Mouse (Mus musculus) cerebellum, postnatal 10 days (tissue): ENCODE results near the gene Gm19668.
"Not testable (repeated sequence)": the region's sequence is repeated elsewhere in the genome, so short reads cannot be mapped to it uniquely, and the experiment has no call there.

Experiments
- DNase-seq, 2 experiments: peaks; one replicate each; pipeline ENCODE4 v3.0.0; 2021; ENCODE audit warnings: mixed read lengths in 2 of 2

The Gm19668 gene

GRCm38 (mm10) chr10:77769727-77770126 lies 29.2 kb downstream of the Gm19668 start:
- DNase-seq, result no peak

GRCm38 (mm10) chr10:77759582-77759981 lies 39.4 kb downstream of the Gm19668 start, which contains the start of gene Gm3233:
TSS of gene Gm3233 (minus strand) at chr10:77759682.
- DNase-seq, result not testable (repeated sequence)

- no peak for DNase-seq
Measured at GRCm38 (mm10) chr10:77753448-77753847, 45.5 kb downstream of the Gm19668 start.

GRCm38 (mm10) chr10:77752312-77752711 lies 46.6 kb downstream of the Gm19668 start:
- DNase-seq, result not testable (repeated sequence)

- not testable (repeated sequence) for DNase-seq
Measured at GRCm38 (mm10) chr10:77751254-77751653, 47.7 kb downstream of the Gm19668 start, which contains the start of gene Gm9736. TSS of gene Gm9736 (minus strand) at chr10:77751354.

GRCm38 (mm10) chr10:77750686-77751085 lies 48.2 kb downstream of the Gm19668 start:
- DNase-seq, result peak; percentile 57 to 64
